Mouse (Mus musculus) forebrain, embryonic 14.5 days (tissue): Measurements from ENCODE around the gene Fmnl3. TPM values are rescaled to one million over a fixed set of nuclear protein-coding genes. Genes with fewer than 3 reads are reported as not detected.

Experiments
- ATAC-seq: fragments of 200-750 bp; cut with Nextera tagmentation; 2 replicates; pipeline ENCODE4 v1.8.0; 2017; ENCODE audit warnings: mild to moderate bottlenecking, moderate library complexity
- DNase-seq: peaks from one replicate; pipeline ENCODE4 v3.0.0-alpha.2; 2015; ENCODE audit warnings: low spot score
- H3K27ac ChIP-seq: fragments of 300-500 bp; sonication (generic); 2 replicates; pipeline ENCODE4 v1.5.1; 2014; ENCODE audit warnings: low read depth, mild to moderate bottlenecking, control low read depth, low read length, moderate library complexity
- H3K27me3 ChIP-seq: fragments of 300-500 bp; sonication (generic); replicated peaks from 2 replicates; pipeline ENCODE4 v1.6.1; 2014; ENCODE audit warnings: low read length, control low read depth, mixed read lengths; ENCODE audit not compliant: control insufficient read depth, insufficient read depth
- H3K36me3 ChIP-seq: fragments of 300-500 bp; sonication (generic); 2 replicates; pipeline ENCODE4 v1.6.1; 2014; ENCODE audit warnings: low read length, control low read depth; ENCODE audit not compliant: control insufficient read depth, insufficient read depth
- H3K4me1 ChIP-seq: fragments of 300-500 bp; sonication (generic); 2 replicates; pipeline ENCODE4 v1.6.1; 2014; ENCODE audit warnings: antibody characterized with exemption, low read length, control low read depth; ENCODE audit not compliant: control insufficient read depth, insufficient read depth
- H3K4me2 ChIP-seq: fragments of 300-500 bp; sonication (generic); 2 replicates; pipeline ENCODE4 v1.6.1; 2014; ENCODE audit warnings: mild to moderate bottlenecking, control low read depth, low read length
- H3K4me3 ChIP-seq: fragments of 300-500 bp; sonication (generic); 2 replicates; pipeline ENCODE4 v1.5.1; 2014; ENCODE audit warnings: low read depth, low read length, control low read depth
- H3K9ac ChIP-seq: fragments of 300-500 bp; sonication (generic); 2 replicates; pipeline ENCODE4 v1.6.1; 2014; ENCODE audit warnings: mild to moderate bottlenecking, low read length, control low read depth, moderate library complexity
- H3K9me3 ChIP-seq: fragments of 300-500 bp; sonication (generic); replicated peaks from 2 replicates; pipeline ENCODE4 v1.6.1; 2016; ENCODE audit warnings: low read length, control low read depth, mixed read lengths; ENCODE audit not compliant: control insufficient read depth
- WGBS: fragments of 180-500 bp; shearing (Covaris S2); extraction: QIAGEN DNeasy Blood & Tissue Kit; methylation state at CpG from one replicate; pipeline ENCODE4 v1.1.7; 2014; 5-methylcytosine and 5-hydroxymethylcytosine counted together
- polyA plus RNA-seq: library from polyadenylated mRNA; unstranded; fragments of >200 nt; fragmentation: Nextera tagmentation; extraction: Ambion mirVana; gene quantifications from 2 replicates; pipeline ENCODE4 v1.2.1, GENCODE M21; 2014

Gene Fmnl3
- 3.9 and 5.6 TPM in 2 replicates for polyA plus RNA-seq

DNA sequence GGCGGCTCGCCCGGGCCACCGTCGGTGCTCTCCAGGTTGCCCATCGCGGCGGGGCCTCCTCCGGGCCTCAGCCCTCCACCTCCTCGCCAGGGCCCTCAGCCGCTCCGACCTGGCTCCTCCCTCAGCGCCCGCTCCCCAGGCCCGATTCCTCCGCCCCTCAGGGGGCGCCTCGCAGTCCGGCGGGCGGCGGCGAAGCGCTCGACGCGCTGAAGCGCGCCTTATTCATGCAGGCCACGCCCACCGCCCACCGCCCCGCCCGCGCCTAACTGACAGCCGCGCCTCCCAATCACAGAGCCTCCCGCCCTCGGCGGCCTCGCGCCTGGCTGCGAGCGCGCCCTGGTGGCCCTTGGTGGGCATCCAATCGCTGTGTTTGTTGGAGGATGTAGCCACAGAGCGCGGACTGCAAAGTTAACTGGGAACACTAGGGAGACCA is at the start of gene Fmnl3:
Gene Fmnl3 (minus strand): TSS at position 224 of the 433 bp plus-strand sequence.
- ATAC-seq (peak; percentile 97), DNase-seq (peak; percentile 95)
- Histone ChIP-seq H3K9ac (peak within 1 kb of the TSS; percentile 84), H3K27me3 (no peaks in the 10 kb centered on the region), H3K27ac (peak within 1 kb of the TSS; percentile 76), H3K9me3 (no peaks in the 10 kb centered on the region), H3K4me1 (peaks cover 7% of the 10 kb centered on the region; the same call in 1 of the 2 replicates), H3K36me3 (no peaks in the 10 kb centered on the region), H3K4me3 (peak within 1 kb of the TSS; percentile 77), H3K4me2 (peak within 1 kb of the TSS; percentile 79)
- under 1% methylated on average over 35 of the region's 48 CpGs for WGBS

DNA sequence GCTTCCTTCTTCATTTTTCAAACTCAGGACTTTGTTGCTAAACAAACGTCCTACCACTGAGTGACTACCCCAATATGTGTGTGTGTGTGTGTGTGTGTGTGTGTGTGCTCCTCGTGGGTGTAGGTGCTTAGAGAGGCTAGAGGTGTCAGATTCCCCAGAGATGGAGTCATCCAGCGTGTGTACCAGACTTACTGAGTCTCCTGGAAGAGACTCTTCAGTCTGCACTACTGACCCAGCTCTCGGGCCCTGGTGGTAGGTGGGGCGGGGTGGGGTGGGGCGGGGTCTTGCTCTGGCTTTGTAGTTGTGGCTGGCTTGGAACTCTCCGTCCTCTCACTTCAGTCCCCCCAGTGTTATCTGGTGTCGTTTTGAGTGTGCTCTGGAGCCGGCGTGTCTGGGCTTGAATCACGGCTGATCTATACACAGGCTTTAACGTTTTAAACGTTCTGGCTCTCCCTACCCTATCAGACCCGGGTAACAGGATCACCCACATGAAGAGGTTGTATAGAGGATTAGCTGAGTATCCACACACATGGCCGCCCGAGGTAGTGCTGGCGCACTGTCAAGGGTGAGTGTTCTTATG is 47.5 kb upstream of the Fmnl3 start:
- Histone ChIP-seq H3K4me3 (no peak overlapping the region), H3K4me2 (no peak overlapping the region), H3K9ac (no peak overlapping the region), H3K27me3 (no peaks in the 10 kb centered on the region), H3K36me3 (peaks cover 7% of the 10 kb centered on the region), H3K9me3 (no peaks in the 10 kb centered on the region), H3K4me1 (peaks cover 6% of the 10 kb centered on the region), H3K27ac (no peak overlapping the region)
- WGBS = 58% methylated on average over 17 of the region's 17 CpGs
- ATAC-seq (no peak), DNase-seq (no peak)

DNA sequence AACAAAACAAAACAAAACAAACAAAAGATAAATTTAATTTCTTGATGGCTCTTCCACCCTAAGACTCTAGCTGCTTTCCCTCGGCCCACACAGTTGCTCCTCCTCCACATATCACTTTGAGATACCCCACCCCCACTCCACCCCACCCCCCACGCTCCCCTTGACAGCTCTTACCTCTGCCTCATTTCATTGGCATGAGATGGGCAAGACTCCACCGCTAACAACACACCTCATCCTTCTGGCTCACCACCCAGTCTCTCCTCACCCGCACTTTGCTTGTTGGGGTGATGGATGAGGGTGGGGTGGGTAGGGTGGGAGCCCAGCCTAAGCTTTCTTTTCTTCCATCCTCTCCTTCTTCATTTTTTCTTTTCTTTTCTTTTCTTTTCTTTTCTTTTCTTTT is 46.7 kb upstream of the Fmnl3 start:
- Histone ChIP-seq H3K27me3 (no peaks in the 10 kb centered on the region), H3K4me3 (no peak overlapping the region), H3K9me3 (no peaks in the 10 kb centered on the region), H3K9ac (no peak overlapping the region), H3K27ac (no peak overlapping the region), H3K4me1 (peaks cover 6% of the 10 kb centered on the region), H3K36me3 (no peaks in the 10 kb centered on the region), H3K4me2 (no peak overlapping the region)
- ATAC-seq = no peak
- 35% methylated on average over 4 of the region's 4 CpGs for WGBS
- no peak for DNase-seq

DNA sequence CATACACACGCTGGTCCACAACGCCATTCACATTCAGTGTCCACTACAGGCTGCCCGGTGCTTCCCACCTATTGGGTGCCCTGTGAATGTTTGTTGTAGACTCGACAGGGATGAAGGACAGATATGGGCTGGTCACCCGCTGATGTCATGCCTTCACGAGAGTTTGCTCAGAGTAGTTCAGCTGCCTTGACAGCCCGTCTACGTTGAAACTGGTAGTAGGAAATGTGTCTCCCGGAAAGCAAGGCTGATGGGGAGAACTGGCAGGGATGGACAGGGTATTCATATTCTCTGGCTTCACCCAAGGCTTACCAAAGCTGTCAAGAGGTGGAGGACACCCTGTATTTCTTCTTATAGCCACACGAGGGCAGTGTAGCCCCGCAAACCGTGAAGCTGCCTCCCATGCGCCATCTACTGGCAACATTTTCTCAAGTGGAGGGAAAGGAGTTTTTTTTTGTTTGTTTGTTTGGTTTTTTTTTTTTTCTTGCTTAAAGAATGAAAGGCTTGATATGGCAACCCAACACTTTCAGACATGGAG is 46.1 kb upstream of the Fmnl3 start:
- WGBS = 23% methylated on average over 13 of the region's 13 CpGs
- H3K36me3 ChIP-seq = no peaks in the 10 kb centered on the region
- H3K9ac ChIP-seq = no peak overlapping the region
- no peak overlapping the region for H3K4me2 ChIP-seq
- no peak overlapping the region for H3K4me3 ChIP-seq
- peaks cover 6% of the 10 kb centered on the region for H3K4me1 ChIP-seq
- peak; percentile 91 for DNase-seq
- ATAC-seq = peak; percentile 32; the same call in 1 of the 2 replicates
- H3K9me3 ChIP-seq = no peaks in the 10 kb centered on the region
- no peak overlapping the region for H3K27ac ChIP-seq
- no peaks in the 10 kb centered on the region for H3K27me3 ChIP-seq

DNA sequence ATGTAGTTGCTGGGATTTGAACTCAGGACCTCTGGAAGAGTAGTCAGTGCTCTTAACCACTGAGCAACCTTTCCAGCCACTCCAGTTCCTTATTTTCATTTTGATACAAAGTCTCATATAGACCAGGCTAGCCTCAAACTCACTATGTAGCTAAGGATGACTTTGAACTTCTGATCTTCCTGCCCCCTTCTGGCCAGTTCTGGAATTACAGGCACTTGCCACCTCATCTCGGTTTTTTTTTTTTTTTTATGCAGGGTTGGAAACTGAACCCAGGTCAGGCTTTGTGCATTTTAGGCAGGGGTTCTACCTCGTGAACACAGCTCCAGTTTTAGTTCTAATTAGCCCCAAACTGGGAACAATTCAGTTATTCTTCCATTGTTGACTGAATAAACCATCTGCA is 45.5 kb upstream of the Fmnl3 start:
- Histone ChIP-seq H3K4me2 (no peak overlapping the region), H3K4me1 (peaks cover 5% of the 10 kb centered on the region), H3K27ac (no peak overlapping the region), H3K4me3 (no peak overlapping the region), H3K27me3 (no peaks in the 10 kb centered on the region), H3K9ac (no peak overlapping the region), H3K36me3 (no peaks in the 10 kb centered on the region), H3K9me3 (no peaks in the 10 kb centered on the region)
- WGBS = 16% methylated on average over 2 of the region's 2 CpGs
- ATAC-seq (no peak), DNase-seq (peak; percentile 35)

DNA sequence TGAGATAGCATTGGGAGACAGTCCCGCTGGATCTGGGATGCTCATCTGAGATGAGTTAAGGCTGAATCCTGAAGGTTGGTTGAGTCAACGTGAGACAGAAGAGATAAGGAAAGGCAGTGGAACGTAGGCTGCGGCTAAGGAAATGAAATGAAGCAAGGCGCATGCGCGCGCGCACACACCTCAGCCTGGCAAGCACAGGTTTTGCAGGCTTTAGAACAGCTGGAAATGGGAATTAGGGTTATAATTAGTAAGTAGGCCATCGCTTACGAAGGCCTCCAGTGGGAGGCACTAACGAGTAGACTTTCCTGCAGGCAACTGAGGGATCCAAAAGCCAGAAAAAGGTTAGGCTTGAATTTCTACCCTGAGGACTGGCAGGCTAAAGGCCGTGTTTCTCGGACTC is 41.5 kb upstream of the Fmnl3 start:
- H3K27ac ChIP-seq = no peak overlapping the region
- 62% methylated on average over 14 of the region's 14 CpGs for WGBS
- no peak for DNase-seq

DNA sequence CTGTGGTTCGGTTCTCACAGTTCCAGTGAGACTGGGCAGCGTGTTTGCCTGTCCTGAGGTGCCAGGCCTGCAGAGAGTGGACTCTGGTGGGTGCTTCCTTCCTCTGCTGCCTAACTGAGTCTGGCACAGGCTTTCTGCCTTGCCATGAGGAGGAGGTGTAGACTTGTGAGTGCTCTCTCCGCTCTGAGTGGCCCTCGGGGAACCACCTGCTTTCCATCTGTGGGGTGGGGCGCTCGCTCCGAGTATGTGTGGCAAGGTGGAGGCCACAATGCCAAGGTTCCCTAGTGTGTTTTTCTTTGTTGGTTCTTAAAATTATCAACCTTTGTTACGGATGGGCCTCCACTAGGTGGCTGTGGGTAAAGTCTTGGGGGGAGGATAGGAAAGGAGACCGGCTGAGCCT is 38.6 kb upstream of the Fmnl3 start:
- Histone ChIP-seq H3K27me3 (no peaks in the 10 kb centered on the region), H3K4me3 (no peak overlapping the region), H3K27ac (no peak overlapping the region), H3K9ac (no peak overlapping the region), H3K36me3 (peaks cover 64% of the 10 kb centered on the region), H3K4me2 (no peak overlapping the region), H3K4me1 (no peaks in the 10 kb centered on the region), H3K9me3 (no peaks in the 10 kb centered on the region)
- 95% methylated on average over 9 of the region's 9 CpGs for WGBS
- no peak for DNase-seq
- no peak for ATAC-seq

More for the DNA sequence above, 41.5 kb upstream of the Fmnl3 start:
- H3K36me3 ChIP-seq = peaks cover 35% of the 10 kb centered on the region
- no peak for ATAC-seq
- H3K4me2 ChIP-seq = no peak overlapping the region
- H3K4me3 ChIP-seq = no peak overlapping the region
- no peaks in the 10 kb centered on the region for H3K27me3 ChIP-seq
- H3K9me3 ChIP-seq = no peaks in the 10 kb centered on the region
- H3K4me1 ChIP-seq = no peaks in the 10 kb centered on the region
- H3K9ac ChIP-seq = no peak overlapping the region

DNA sequence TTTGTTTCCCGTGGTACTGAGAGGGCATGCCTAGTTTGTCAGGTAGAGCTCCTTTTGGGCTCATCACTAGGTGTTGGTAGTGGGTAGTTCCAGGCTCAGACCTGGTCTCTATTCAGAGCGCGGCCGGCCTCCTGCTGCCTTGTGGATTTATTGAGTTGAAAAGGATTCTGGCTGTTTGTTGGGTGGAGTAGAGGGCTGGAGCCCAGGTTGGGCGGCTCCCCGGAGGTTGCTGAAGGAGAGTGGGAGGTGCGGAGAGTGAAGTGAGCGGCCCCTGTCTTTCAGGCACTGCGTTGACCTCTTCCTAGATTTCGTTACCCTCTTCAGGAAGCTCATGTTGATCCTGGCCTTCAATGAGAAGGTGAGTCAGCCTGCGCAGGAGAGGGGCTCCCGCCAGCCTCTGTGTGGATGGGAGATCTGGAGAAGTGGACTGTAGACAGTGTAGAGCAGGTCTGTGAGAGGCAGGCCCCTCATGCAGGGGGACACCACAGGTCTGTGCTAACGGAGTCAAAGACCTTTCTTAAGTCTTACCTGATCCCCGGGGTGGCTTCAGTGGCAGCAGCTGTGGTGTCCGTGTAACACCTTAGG is 36.8 kb upstream of the Fmnl3 start:
- Histone ChIP-seq H3K4me2 (no peak overlapping the region), H3K27ac (no peak overlapping the region), H3K9ac (no peak overlapping the region), H3K4me1 (no peaks in the 10 kb centered on the region), H3K36me3 (peaks cover 78% of the 10 kb centered on the region), H3K9me3 (no peaks in the 10 kb centered on the region), H3K4me3 (no peak overlapping the region), H3K27me3 (no peaks in the 10 kb centered on the region)
- ATAC-seq (no peak), DNase-seq (no peak)
- WGBS = 91% methylated on average over 15 of the region's 15 CpGs

DNA sequence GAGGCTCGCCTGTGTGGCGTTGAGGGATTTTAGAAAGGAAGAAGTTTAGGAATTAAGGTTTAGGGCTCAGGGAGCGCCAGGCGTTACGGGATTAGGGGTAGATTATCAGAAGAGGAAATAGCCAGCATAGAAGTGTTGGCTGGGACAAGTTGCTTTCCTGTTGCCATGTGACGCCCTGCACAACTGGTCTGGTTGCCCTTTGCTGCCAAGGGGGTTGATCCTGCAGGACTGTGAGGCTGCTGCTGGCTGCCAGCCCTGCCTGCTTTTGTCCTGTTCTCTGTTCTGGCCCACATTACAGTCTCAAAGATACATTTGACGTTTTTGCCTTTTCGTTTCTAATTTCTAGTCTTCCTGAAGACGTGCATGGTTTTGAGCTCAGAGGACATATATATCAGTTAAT is 34.9 kb upstream of the Fmnl3 start:
- ATAC-seq (no peak), DNase-seq (no peak)
- no peaks in the 10 kb centered on the region for H3K9me3 ChIP-seq
- no peaks in the 10 kb centered on the region for H3K4me1 ChIP-seq
- peaks cover 82% of the 10 kb centered on the region for H3K36me3 ChIP-seq
- H3K4me3 ChIP-seq = no peak overlapping the region
- H3K27ac ChIP-seq = no peak overlapping the region
- no peak overlapping the region for H3K4me2 ChIP-seq
- H3K27me3 ChIP-seq = no peaks in the 10 kb centered on the region
- WGBS = 92% methylated on average over 9 of the region's 9 CpGs
- H3K9ac ChIP-seq = no peak overlapping the region
